Mouse (Mus musculus) CH12.LX (cell line): ENCODE data around the gene Agpat4.

ENCODE experiments used
- CHD2 ChIP-seq: IDR thresholded peaks from 2 replicates; pipeline ENCODE4 v1.6.1; 2011; ENCODE audit warnings: low read length, improper control_type of control experiment
- CTCF ChIP-seq, 2 experiments: IDR thresholded peaks in 1 of 2; conservative IDR thresholded peaks in 1 of 2; 2 replicates each; pipeline ENCODE4 v1.5.1; 2011 to 2012; ENCODE audit warnings: low read depth in 2 of 2, low read length in 2 of 2, improper control_type of control experiment in 1 of 2, inconsistent platforms in 1 of 2, mild to moderate bottlenecking in 1 of 2, moderate library complexity in 1 of 2
- E2F4 ChIP-seq: IDR thresholded peaks from 2 replicates; pipeline ENCODE4 v1.6.1; 2011; ENCODE audit warnings: low read depth, low read length, improper control_type of control experiment; ENCODE audit not compliant: insufficient replicate concordance
- GABPA ChIP-seq: IDR thresholded peaks from 2 replicates; pipeline ENCODE4 v1.6.1; 2012; ENCODE audit warnings: low read depth, low read length, improper control_type of control experiment, inconsistent platforms; ENCODE audit not compliant: insufficient replicate concordance
- KAT2A ChIP-seq: IDR thresholded peaks from 2 replicates; pipeline ENCODE4 v1.6.1; 2012; ENCODE audit warnings: low read length, improper control_type of control experiment, inconsistent platforms; ENCODE audit not compliant: insufficient replicate concordance
- NRF1 ChIP-seq: IDR thresholded peaks from 2 replicates; pipeline ENCODE4 v1.6.1; 2014; ENCODE audit warnings: low read depth, mild to moderate bottlenecking, inconsistent platforms, low read length, improper control_type of control experiment, moderate library complexity
- POLR2A ChIP-seq: IDR thresholded peaks from 2 replicates; pipeline ENCODE4 v1.6.1; 2011; ENCODE audit warnings: low read depth, mild to moderate bottlenecking, improper control_type of control experiment, low read length
- SIN3A ChIP-seq: IDR thresholded peaks from 2 replicates; pipeline ENCODE4 v1.6.1; 2012; ENCODE audit warnings: low read length, improper control_type of control experiment, inconsistent platforms
- ZKSCAN1 ChIP-seq: IDR thresholded peaks from 2 replicates; pipeline ENCODE4 v1.6.1; 2012; ENCODE audit warnings: low read depth, inconsistent platforms, low read length, improper control_type of control experiment, borderline replicate concordance

GRCm38 (mm10) chr17:12099415-12099814 lies 19.1 kb upstream of the Agpat4 start:
- TF ChIP-seq E2F4 (no peak), POLR2A (no peak), KAT2A (no peak), CTCF (conservative IDR thresholded peaks at IDR 0.05 in 1 of 2, IDR thresholded peaks at IDR 0.05 in 1 of 2; ENCODE audit: low read depth in 2 of 2, low read length in 2 of 2) (peak in 1 of 2 experiments; percentile 44; a peak in 2 of 4 replicates), GABPA (no peak), CHD2 (no peak), ZKSCAN1 (no peak), NRF1 (no peak), SIN3A (no peak)
